Mouse (Mus musculus) cerebellum, adult 18-20 months (tissue): ENCODE measurements around the gene Dus1l.
"Not testable (repeated sequence)": the region's sequence is repeated elsewhere in the genome, so short reads cannot be mapped to it uniquely, and the experiment has no call there.

Experiments
- DNase-seq, 2 experiments: peaks; one replicate each; pipeline ENCODE4 v3.0.0; 2021

The Dus1l gene

GRCm38 (mm10) chr11:120775774-120776469 lies 20.3 kb downstream of the Dus1l start:
- DNase-seq, result peak; percentile 94 to 98

- no peak for DNase-seq
Measured at GRCm38 (mm10) chr11:120773463-120774190, 22.6 kb downstream of the Dus1l start.

- DNase-seq, result no peak
Measured at GRCm38 (mm10) chr11:120772749-120773148, 23.5 kb downstream of the Dus1l start.

GRCm38 (mm10) chr11:120768206-120768605 lies 28.0 kb downstream of the Dus1l start:
- DNase-seq, result no peak

GRCm38 (mm10) chr11:120767023-120767422 lies 29.2 kb downstream of the Dus1l start:
- not testable (repeated sequence) for DNase-seq

- not testable (repeated sequence) for DNase-seq
Measured at GRCm38 (mm10) chr11:120763121-120763999, 32.8 kb downstream of the Dus1l start.

- not testable (repeated sequence) for DNase-seq
Measured at GRCm38 (mm10) chr11:120762672-120763041, 33.5 kb downstream of the Dus1l start, which contains the start of gene Hmga1b. TSS of gene Hmga1b (plus strand) at chr11:120762794.

- DNase-seq, result no peak
Measured at GRCm38 (mm10) chr11:120761811-120762671, 34.2 kb downstream of the Dus1l start.

- no peak for DNase-seq
Measured at GRCm38 (mm10) chr11:120760236-120760635, 36.0 kb downstream of the Dus1l start.

GRCm38 (mm10) chr11:120751606-120752005 lies 44.6 kb downstream of the Dus1l start:
- DNase-seq, result no peak

- DNase-seq, result peak in 1 of 2 experiments; percentile 19
Measured at GRCm38 (mm10) chr11:120749430-120749829, 46.8 kb downstream of the Dus1l start.

- no peak for DNase-seq
Measured at GRCm38 (mm10) chr11:120747974-120748373, 48.2 kb downstream of the Dus1l start.

- DNase-seq, result no peak
Measured at GRCm38 (mm10) chr11:120744121-120744701, 52.0 kb downstream of the Dus1l start.

GRCm38 (mm10) chr11:120740981-120741380 lies 55.2 kb downstream of the Dus1l start:
- no peak for DNase-seq
